Mouse (Mus musculus) T-cell, adult 2 months (primary cell): ENCODE measurements at regions not wholly inside any gene's neighbourhood (a gene's known extent, or its start where the extent isn't known, plus 50 kb on each side); places are given as distances from the start of the nearest gene placed in this dataset.
"Not testable (repeated sequence)": the region's sequence is repeated elsewhere in the genome, so short reads cannot be mapped to it uniquely, and the experiment has no call there.

Experiments
- DNase-seq: peaks from one replicate; pipeline ENCODE4 v3.0.0; 2022; ENCODE audit warnings: low spot score

DNA sequence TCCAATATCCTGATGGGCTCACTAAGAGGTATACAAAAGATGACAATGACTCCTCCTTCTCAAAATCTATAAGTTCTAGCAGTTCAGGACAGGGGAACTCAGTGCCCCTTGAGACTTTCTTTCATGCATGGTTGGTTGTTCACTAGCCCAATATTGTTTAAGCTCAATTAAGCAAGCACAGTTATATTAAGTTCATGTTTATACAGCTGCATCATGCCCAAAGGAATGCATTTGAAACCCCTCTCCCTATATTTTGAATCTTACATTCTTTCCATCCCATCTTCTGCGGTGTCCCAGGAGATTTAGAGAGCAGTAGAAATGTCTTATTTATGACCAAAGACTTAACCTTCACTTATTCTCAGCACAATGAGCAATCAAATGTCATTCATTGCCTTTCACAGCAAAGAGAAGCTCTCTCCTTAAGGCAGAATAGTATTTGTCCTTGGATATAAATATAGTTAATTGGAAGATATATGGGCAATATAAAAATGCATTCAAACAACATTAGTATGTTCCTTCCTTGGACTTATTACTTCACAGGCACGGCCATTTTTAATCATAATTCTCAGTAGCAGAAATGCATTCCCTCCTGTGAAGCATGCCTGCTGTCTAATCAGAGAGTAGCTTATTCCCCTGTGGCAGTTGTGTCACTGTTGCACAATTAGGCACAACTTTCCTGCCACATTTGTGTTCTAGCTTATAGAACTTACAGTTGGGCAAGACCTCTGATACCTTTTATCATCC is 455.8 kb upstream of the N6amt1 start:
- DNase-seq, result no peak

DNA sequence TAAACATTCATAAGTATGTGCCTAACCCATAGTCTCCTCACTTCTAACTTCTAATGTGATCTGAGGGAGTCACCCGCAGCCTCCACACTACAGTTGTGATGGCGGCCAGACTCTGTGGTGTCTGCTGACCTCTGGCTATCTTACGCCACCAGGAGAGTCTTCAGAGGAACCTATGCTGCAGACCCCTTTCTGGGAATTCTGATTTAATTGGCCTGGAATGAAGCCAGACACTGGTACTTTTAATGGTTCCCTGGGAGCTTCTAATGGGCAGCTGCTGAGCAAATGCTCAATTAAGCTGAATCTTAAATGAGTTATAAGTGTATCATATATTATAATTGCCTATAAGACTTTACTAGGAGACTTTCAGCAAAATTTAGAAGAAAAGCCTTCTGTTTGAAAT is 459.0 kb upstream of the N6amt1 start:
- DNase-seq, result no peak

DNA sequence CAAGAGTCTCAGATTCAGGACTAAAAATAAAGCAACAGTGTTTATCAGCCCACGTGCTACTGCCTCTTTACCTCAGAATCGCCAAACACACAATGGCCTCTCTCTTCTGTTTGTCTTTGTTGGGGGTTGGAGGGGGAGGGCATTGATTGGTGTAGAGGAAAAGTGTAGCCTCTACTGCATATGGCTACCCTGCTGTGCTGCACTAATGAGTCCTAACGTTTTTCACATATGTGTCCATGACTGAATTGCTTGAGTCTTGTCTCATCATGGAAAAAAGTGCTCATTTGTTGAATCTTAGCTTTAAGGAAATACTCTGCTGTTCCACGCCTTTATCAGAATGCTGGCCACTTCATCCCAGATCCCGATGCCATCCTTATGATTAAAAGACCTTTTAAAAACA is 459.7 kb upstream of the N6amt1 start:
- DNase-seq, result no peak

DNA sequence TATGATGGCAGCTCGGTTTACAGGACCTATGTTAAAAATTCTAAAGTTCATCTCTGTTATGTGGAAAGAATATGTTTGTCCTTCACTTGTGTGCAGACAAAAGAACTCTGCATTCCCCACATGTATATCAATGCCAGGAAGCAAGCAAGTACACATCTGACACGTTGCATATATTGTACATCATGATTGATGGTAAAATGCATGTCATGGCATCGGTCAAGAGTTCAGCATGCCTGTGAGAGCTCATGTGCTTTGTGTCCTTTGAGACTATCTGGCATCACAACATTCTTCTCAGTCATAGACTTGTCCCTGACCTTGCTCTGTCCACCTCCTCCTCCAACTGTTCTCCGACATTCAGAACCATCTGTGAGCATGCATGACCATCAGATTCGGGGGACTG is 465.6 kb upstream of the N6amt1 start:
- DNase-seq, result no peak

DNA sequence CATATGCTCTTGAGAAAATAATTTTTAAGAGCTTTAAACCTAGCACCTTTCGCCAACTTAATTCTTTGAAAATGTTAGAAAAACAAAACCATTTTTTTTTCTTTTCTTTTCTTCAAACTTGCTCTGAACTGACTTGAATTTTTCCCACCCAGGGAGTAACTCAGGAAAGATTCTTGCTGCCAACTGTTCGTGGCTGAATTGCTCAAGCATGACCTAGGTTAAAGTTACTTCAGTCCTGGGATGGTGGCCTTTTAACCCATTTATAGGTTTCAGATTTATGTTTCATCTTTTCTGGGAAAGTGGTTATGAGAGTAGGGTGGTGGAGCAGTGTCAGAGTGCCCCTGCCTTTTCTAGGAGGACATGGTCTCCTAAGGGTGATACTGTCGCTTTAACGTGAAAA is 466.4 kb upstream of the N6amt1 start:
- DNase-seq, result no peak

DNA sequence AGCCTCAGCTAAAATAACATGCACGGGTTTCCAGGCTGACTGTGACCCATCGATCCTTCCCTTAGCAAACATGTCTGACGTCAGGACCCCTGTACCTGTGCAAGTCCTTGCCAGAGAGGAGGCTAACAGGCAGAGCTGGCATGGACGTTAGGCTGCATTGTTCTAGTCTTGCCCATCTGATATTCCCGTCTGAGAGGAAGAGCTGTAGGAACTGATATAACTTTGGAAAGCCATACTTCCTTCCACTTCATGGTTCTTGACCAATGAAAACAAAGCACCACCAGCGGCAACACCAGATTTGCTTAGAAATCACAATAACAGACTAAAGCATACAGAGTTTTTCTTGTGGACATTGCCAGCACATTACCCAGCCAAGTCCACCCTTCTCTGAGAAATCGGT is 470.1 kb upstream of the N6amt1 start:
- no peak for DNase-seq

DNA sequence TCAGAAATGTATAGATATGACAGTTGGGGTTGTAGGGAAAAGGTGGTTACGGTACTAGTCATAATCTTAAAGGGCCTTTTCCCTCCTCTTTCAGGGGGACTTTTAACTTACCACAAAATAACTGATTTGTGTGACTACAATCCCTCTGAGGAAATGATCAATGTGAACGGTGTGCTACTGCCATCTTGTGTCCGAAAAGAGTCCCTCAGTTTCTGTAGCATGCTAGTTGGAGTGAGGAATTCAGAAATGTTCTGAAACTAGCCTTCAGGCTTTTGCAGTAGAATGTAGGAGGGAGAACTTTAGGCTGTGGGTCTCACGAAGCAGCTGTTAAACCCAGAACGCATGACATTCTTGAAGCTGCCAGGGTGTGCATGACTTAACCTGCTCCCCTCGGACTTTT is 471.5 kb upstream of the N6amt1 start:
- DNase-seq, result no peak

DNA sequence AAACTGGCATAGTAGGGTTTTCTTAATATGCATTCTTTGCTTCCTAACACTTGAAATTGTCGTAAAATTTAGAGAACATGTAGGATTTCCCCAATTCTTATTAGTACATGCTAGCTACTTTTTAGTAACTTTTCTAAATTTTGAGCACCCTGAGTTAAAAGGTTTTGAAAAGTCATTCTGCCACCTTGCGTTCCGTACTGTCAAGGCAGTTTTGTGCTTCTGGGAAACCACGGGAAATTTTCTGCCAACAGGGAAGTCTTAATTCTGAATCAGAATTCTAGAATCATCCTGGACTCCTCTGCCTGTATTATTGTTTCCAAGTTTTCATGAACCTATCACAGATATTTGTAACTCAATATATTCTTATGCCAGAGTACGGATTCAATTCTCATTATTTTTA is 472.4 kb upstream of the N6amt1 start:
- DNase-seq, result no peak

DNA sequence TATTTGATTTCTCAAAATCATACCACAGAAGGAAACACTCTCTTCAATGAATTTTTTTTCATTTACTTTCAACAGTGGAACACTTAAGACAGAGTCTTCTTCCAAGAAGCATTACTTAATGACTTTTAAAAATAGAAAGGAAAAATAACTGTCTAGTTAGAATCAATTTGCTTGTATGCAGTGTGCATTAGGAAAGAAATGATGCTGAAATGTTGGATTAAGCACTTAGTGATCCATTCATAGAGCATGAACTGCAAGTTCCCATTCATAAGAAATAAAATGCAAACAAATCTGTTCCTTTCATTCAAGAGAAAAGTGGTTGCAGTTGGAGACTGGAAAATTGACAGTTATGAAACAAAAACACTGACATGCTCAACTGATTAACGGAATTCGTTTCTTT is 493.2 kb upstream of the N6amt1 start:
- DNase-seq, result no peak

DNA sequence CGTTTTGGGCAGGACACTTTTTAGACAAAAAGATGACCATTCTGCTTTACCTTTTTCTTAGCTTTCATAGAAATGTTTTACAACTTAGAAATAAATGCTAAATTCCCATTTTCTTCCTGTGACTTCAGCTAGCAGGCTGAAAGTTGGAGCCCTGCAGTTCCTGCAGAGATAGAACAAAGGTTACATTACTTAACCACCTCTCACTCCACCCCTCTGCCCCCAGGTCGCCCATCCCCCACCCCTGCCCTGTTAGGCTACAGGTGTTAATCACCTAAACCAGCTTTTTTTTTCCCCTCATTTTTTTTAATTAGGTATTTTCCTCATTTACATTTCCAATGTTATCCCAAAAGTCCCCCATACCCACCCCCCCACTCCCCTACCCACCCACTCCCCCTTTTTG is 498.1 kb upstream of the N6amt1 start:
- no peak for DNase-seq

DNA sequence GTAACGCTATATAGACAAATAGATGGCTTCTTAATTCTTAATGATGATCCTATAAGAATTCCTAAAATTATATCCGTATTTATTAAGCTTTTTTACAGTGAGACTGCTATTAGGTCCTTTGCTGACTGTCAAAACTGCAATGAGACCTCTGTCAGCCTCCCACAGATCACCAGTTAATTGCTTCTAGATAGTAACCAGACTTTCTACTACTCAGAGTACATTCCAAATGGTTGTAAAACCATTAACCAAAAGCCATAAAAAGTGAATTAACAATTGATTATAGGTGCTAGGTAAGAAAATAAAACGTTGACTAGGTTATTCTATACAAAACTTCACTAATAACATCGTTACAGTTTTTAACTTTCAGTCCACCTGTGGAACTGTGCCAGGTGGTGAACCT is 498.7 kb upstream of the N6amt1 start:
- DNase-seq, result no peak

DNA sequence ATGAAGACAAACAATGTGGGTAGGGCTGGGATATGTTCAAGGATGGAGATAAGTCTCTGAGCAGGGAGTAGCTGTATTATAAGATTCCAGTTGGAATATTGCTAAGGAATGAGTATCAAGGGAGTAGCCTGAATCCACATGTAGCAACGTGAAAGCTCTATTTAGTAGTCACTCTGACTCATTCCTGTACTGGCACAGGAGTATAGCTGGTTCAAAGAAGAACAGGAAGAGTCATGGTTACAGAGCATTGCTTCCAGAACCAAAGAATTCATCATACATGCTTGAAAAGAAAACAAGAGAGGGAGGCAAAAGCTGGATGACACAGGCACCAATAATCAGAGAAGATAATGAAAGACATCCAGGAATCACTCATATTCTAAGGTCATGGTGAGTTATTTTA is 500.6 kb upstream of the N6amt1 start:
- DNase-seq, result no peak

DNA sequence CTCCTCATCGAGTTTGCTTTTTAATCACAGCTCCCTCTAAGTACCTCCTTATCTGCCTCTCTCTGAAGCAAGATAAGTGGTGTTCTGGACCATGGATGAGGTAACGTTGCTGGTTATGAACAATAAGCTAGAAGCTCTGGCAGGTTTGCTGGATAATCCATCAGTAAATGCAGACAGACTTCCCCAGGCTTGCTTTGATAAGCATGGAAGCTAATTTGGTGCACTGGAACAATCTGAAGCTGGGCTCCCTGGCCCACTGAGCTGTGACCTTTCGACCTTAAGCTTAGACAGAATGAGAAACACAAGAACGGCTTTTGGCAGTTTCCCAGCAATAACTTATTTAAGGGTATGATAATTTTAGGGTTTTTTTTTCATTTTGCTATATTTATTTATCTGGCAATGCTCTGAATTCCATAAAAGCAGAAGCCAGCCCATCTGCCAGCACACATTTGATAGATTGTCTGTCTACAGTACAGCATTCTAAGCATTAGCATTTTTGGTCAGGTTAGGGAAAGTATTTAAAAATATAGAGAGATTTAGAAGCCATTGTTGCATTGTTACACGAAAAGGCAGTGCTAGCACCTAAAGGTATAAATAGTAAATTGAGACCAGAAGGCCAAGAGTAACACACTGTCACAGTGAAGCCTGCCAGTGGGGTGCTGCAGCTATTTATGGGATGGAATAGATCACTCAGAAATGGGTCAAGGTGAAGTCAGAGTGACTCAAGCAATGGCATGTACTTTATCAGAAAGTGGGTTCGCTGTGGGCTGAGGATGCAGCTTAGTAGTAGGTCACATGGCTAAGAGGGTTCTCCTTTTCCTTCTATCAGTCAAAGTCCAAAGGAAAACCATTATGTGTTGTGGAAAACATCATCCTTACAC is 515.3 kb upstream of the N6amt1 start:
- DNase-seq, result no peak

DNA sequence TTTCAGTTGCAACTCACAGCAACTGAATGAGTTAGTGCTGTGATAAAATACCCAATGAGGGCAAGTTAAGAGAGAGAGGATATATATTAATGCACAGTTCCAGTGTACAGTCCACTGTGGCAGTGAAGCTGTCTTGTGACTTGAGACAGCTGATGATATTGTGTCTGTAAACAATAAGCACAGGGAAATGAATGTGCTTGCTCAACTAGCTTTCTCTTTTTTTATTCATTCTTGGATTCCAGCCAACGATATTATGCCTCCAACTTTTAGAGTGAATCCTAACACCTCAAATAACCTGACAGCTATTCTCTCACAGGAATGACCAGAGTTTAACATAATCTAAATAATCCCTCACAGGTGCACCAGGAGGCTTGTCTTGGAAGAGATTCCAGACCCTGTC is 526.3 kb upstream of the N6amt1 start:
- DNase-seq, result no peak

DNA sequence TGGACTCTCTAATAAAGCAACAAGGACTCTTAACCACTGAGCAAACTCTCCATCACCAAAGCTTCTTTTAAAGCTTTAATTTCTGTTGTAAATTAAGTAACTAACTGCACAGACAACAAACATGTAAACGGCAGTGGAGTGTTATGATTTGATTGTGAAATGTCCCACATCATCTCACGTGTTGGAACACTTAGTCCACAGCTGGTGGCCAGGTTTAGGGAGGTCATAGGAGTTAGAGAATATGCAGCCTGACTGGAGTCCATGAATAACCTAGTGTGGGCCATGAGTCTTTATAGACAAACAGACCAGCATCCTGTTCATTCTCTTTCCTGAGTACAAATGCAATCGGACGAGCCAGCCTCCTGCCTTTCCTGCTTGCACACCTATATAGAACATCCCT is 527.3 kb upstream of the N6amt1 start:
- DNase-seq, result no peak

DNA sequence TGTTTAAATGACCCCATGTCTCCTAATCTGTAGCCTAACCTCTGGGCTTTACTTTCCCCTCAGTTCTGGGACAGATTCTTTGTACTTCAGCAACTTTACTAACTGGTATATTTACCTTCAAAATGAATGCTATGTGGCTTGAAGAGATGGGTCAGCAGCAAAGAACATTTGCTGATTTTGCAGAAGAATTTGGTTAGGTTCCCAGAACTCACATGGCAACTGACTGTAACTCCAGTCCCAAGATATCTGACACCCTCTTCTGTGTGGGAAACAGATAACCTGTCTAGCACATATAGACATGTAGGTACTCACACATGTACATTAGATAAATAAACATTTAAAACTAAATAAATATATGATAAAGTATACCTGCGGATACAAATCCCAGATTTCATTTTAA is 530.5 kb upstream of the N6amt1 start:
- no peak for DNase-seq

DNA sequence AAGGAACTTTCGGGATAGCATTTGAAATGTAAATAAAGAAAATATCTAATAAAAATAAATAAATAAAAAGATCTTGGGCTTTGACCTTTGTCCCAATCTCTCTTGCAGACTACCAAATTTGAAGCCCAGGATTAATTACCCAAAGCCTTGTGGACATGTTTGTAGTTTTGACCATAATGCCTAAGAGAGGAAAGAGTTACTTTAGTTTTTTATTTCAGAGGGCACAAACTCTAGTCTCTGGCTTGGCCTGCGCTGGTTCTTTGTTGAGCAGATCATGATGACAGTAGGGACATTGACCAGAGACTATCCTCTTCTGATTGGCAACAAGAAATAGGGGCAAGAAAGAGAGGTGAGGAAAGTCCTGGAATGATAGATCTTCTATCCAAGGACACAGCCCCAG is 532.4 kb upstream of the N6amt1 start:
- no peak for DNase-seq

DNA sequence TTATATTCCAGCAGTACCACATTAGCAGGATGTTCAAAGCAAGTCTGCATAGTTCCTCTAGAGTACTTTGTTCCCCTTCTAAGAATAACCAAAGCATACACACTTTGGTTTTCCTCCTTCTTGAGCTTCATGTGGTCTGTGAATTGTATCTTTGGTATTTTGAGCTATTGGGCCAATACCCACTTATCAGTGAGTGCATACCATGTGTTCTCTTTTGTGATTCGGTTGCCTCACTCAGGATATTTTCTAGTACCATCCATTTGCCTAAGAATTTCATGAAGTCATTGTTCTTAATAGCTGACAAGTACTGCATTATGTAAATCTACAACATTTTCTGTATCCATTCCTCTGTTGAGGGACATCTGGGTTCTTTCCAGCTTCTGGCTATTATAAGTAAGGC is 535.3 kb upstream of the N6amt1 start:
- not testable (repeated sequence) for DNase-seq

DNA sequence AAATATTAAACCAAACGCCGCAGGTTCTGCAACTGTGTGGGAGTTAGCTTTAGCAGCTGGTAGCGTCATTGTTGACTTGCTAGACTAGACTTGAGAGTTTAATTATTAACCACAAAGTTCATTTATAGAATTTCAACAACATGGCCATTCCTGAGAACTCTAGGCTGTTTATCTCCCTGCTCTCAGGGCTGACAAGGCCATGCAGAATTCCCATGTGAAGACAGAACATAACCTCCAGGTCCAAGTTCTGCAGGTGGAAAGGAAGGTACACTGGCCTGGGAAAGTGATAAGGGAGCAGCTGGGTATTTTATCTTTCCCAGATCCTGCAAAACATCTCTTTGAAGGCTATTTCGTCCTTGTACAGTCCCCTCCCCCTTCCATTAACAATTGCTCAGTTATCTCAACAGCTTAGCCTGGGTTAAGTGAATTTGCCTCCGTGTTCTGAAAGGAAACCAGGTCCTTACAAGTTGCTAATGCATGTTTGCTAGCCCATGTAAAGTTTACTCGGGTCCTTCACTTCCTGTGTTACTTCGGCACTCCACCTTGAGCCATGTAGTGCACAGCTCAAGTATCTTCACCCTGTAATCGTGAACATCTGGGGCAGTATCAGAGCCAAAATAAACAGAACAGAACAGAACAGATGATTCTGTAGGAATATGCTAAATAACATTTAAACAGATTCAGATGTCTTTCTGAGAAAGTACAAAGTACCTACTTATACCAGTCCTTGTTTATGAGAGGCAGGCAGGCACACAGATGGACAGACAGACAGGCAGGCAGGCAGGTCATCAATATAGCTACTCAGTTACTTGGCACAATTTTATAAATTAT is 537.0 kb upstream of the N6amt1 start:
- DNase-seq, result no peak

DNA sequence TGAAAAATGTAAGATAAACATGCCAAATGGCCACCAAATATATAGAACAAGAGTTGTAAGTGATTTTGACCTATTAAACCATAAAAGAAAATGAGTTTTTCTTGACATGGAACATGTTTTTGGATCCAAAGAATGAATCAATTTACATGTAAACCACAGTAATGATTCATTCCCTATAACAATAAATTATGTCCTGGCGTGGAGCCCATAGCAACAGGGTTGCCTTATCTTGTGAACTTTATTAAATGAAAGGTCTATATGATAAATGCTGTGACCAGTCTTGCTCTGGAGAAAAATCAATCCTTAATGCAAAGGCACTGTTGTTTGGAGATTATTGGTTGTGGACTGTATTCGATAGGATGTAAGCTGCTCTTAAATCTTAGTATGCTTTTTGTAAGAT is 538.0 kb upstream of the N6amt1 start:
- no peak for DNase-seq

DNA sequence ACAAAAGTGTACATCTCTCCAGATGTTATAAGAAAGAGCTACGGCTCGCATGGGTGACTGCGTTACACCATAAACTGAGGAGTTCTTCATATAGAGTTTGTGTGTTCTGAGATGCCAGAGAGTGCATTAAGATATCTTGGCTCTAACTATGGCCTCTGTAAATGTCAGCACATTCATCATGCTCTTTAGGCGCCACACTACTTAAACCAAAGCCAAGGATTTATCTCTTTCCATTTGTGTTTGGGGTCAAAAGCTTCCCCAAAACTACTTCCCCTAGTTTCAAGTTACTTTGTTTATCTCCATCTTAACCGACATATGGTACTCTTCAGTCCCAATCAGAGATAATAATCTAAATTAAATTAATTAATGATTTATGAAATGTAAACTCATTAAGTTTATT is 541.3 kb upstream of the N6amt1 start:
- no peak for DNase-seq

DNA sequence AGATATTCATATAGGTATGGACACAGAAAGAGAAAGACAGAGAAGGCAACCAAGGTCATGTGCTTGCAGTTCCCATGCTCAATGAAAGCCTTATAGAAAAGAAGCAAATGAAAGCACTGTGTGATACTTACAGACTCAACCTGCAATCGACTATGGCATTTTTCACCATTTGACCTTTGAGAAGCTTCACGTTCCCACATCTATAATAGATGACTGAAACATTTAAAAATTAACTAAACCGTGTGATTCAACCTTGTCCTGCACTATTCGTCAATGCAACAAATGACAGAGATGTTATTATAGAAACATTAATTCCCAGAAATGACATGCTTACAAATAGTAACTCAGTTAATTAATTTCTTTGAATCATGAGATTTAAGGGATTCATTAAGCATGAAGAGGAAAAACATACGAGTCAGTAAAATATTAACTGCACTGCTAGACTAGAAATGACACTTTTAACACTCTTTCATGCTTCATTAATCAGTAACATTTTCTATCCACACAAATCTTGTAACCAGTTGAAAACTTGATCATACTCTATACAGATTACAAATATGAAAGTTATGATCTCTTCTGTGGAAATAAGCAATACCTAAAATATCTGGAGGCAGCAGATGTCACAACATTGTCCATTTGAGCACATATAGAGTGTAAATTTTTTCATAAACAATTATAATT is 545.2 kb upstream of the N6amt1 start:
- no peak for DNase-seq
